Mouse (Mus musculus) embryonic facial prominence, embryonic 14.5 days (tissue): ENCODE measurements around the gene Akr1c14. TPM values are rescaled to one million over a fixed set of nuclear protein-coding genes. Genes with fewer than 3 reads are reported as not detected.
"Not testable (repeated sequence)": the region's sequence is repeated elsewhere in the genome, so short reads cannot be mapped to it uniquely, and the experiment has no call there.

Source experiments
- ATAC-seq: fragments of 200-750 bp; cut with Nextera tagmentation; 2 replicates; pipeline ENCODE4 v1.8.0; 2017; ENCODE audit warnings: low read depth, moderate number of reproducible peaks, moderate TSS enrichment
- DNase-seq: peaks from one replicate; pipeline ENCODE4 v3.0.0-alpha.2; 2015; ENCODE audit warnings: low spot score
- H3K27ac ChIP-seq: fragments of 300-500 bp; sonication (generic); replicated peaks from 2 replicates; pipeline ENCODE4 v1.5.1; 2014; ENCODE audit warnings: low read depth, mild to moderate bottlenecking, low read length, moderate library complexity
- H3K27me3 ChIP-seq: fragments of 300-500 bp; sonication (generic); replicated peaks from 2 replicates; pipeline ENCODE4 v1.6.1; 2014; ENCODE audit warnings: low read length; ENCODE audit not compliant: control insufficient read depth, insufficient read depth
- H3K36me3 ChIP-seq: fragments of 300-500 bp; sonication (generic); 2 replicates; pipeline ENCODE4 v1.6.1; 2014; ENCODE audit warnings: low read length, mixed read lengths; ENCODE audit not compliant: control insufficient read depth, insufficient read depth
- H3K4me1 ChIP-seq: fragments of 300-500 bp; sonication (generic); 2 replicates; pipeline ENCODE4 v1.6.1; 2014; ENCODE audit warnings: antibody characterized with exemption, low read length; ENCODE audit not compliant: control insufficient read depth, insufficient read depth
- H3K4me2 ChIP-seq: fragments of 300-500 bp; sonication (generic); 2 replicates; pipeline ENCODE4 v1.6.1; 2014; ENCODE audit warnings: low read depth, mild to moderate bottlenecking, low read length, moderate library complexity, mixed read lengths
- H3K4me3 ChIP-seq: fragments of 300-500 bp; sonication (generic); 2 replicates; pipeline ENCODE4 v1.5.1; 2014; ENCODE audit warnings: low read depth, mild to moderate bottlenecking, low read length
- H3K9ac ChIP-seq: fragments of 300-500 bp; sonication (generic); 2 replicates; pipeline ENCODE4 v1.6.1; 2014; ENCODE audit warnings: low read depth, mild to moderate bottlenecking, low read length, moderate library complexity, mixed read lengths
- H3K9me3 ChIP-seq: fragments of 300-500 bp; sonication (generic); 2 replicates; pipeline ENCODE4 v1.6.1; 2016; ENCODE audit warnings: low read length; ENCODE audit not compliant: control insufficient read depth
- WGBS: fragments of 180-500 bp; shearing (Covaris S2); extraction: QIAGEN DNeasy Blood & Tissue Kit; methylation state at CpG from one replicate; pipeline ENCODE4 v1.1.7; 2014; 5-methylcytosine and 5-hydroxymethylcytosine counted together
- polyA plus RNA-seq: library from polyadenylated mRNA; unstranded; fragments of >200 nt; fragmentation: Nextera tagmentation; extraction: Ambion mirVana; gene quantifications from 2 replicates; pipeline ENCODE4 v1.2.1, GENCODE M21; 2014

Akr1c14 gene
- polyA plus RNA-seq, 1 experiment from 2014 or later = 2.8 TPM

- H3K9ac ChIP-seq = no peak overlapping the region
- ATAC-seq (no peak), DNase-seq (no peak)
- H3K27me3 ChIP-seq = no peaks in the 10 kb centered on the region
- H3K4me2 ChIP-seq = no peak overlapping the region
- no peak overlapping the region for H3K4me3 ChIP-seq
- H3K9me3 ChIP-seq = no peaks in the 10 kb centered on the region
- H3K4me1 ChIP-seq = no peaks in the 10 kb centered on the region
- 86% methylated on average over 1 of the region's 1 CpGs for WGBS
- no peaks in the 10 kb centered on the region for H3K36me3 ChIP-seq
- H3K27ac ChIP-seq = no peak overlapping the region
These were observed 585 bp upstream of the Akr1c14 start for GRCm38 (mm10) chr13:4048226-4048625.

- Histone ChIP-seq H3K9me3 (no peaks in the 10 kb centered on the region), H3K4me1 (no peaks in the 10 kb centered on the region), H3K4me2 (no peak overlapping the region)
These were observed 844 bp downstream of the Akr1c14 start for GRCm38 (mm10) chr13:4049655-4050054.

GRCm38 (mm10) chr13:4055450-4055849, 6.6 kb downstream of the Akr1c14 start:
- no peak for DNase-seq
- Histone ChIP-seq H3K36me3 (no peaks in the 10 kb centered on the region), H3K4me3 (no peak overlapping the region), H3K4me2 (no peak overlapping the region), H3K9ac (no peak overlapping the region), H3K4me1 (no peaks in the 10 kb centered on the region), H3K27me3 (no peaks in the 10 kb centered on the region), H3K9me3 (no peaks in the 10 kb centered on the region), H3K27ac (no peak overlapping the region)
- no peak for ATAC-seq
- WGBS = 63% methylated on average over 3 of the region's 3 CpGs

More at GRCm38 (mm10) chr13:4049655-4050054, 844 bp downstream of the Akr1c14 start:
- no peak overlapping the region for H3K4me3 ChIP-seq
- no peak overlapping the region for H3K27ac ChIP-seq
- H3K36me3 ChIP-seq = no peaks in the 10 kb centered on the region
- no peak overlapping the region for H3K9ac ChIP-seq
- DNase-seq (no peak), ATAC-seq (no peak)
- no peaks in the 10 kb centered on the region for H3K27me3 ChIP-seq

- Histone ChIP-seq H3K36me3 (no peaks in the 10 kb centered on the region), H3K27ac (no peak overlapping the region), H3K9ac (no peak overlapping the region), H3K4me2 (no peak overlapping the region), H3K4me3 (no peak overlapping the region), H3K9me3 (no peaks in the 10 kb centered on the region), H3K4me1 (no peaks in the 10 kb centered on the region), H3K27me3 (no peaks in the 10 kb centered on the region)
- DNase-seq = no peak
- whole genome bisulfite sequencing = 81% methylated on average over 2 of the region's 2 CpGs
- no peak for ATAC-seq
These were observed 7.4 kb downstream of the Akr1c14 start for GRCm38 (mm10) chr13:4056211-4056610.

- H3K36me3 ChIP-seq, ATAC-seq, H3K4me3 ChIP-seq, H3K4me1 ChIP-seq, DNase-seq, H3K4me2 ChIP-seq, H3K9ac ChIP-seq, H3K9me3 ChIP-seq, H3K27ac ChIP-seq, H3K27me3 ChIP-seq: not testable (repeated sequence)
- WGBS = 72% methylated on average over 2 of the region's 2 CpGs
These were observed 9.4 kb downstream of the Akr1c14 start for GRCm38 (mm10) chr13:4058239-4058638.

- DNase-seq = peak; percentile 63
- H3K27me3 ChIP-seq = no peaks in the 10 kb centered on the region
- H3K4me1 ChIP-seq = no peaks in the 10 kb centered on the region
- WGBS = 51% methylated on average over 5 of the region's 5 CpGs
- H3K36me3 ChIP-seq = no peaks in the 10 kb centered on the region
- no peak for ATAC-seq
- H3K4me3 ChIP-seq = no peak overlapping the region
- H3K4me2 ChIP-seq = peak overlapping the region; percentile 26; the same call in 1 of the 2 replicates
- 0 out of 2 replicates have a peak overlapping the region, but pooled peaks have one; percentile 0 for H3K27ac ChIP-seq
- H3K9me3 ChIP-seq = no peaks in the 10 kb centered on the region
- no peak overlapping the region for H3K9ac ChIP-seq
These were observed 10.6 kb downstream of the Akr1c14 start for GRCm38 (mm10) chr13:4059363-4059762.

- Histone ChIP-seq H3K27me3 (no peaks in the 10 kb centered on the region), H3K9ac (no peak overlapping the region), H3K4me1 (no peaks in the 10 kb centered on the region), H3K4me3 (no peak overlapping the region), H3K27ac (no peak overlapping the region), H3K4me2 (no peak overlapping the region), H3K36me3 (no peaks in the 10 kb centered on the region), H3K9me3 (no peaks in the 10 kb centered on the region)
- WGBS = 70% methylated on average over 3 of the region's 3 CpGs
- DNase-seq (no peak), ATAC-seq (no peak)
These were observed 11.5 kb downstream of the Akr1c14 start for GRCm38 (mm10) chr13:4060214-4060730.

- Histone ChIP-seq H3K4me2 (no peak overlapping the region), H3K4me1 (no peaks in the 10 kb centered on the region; the same call in 1 of the 2 replicates)
- WGBS = 56% methylated on average over 9 of the region's 9 CpGs
These were observed 28.0 kb downstream of the Akr1c14 start for GRCm38 (mm10) chr13:4076517-4077435.

More at GRCm38 (mm10) chr13:4076517-4077435, 28.0 kb downstream of the Akr1c14 start:
- Histone ChIP-seq H3K36me3 (no peaks in the 10 kb centered on the region), H3K9ac (no peak overlapping the region), H3K4me3 (no peak overlapping the region), H3K9me3 (no peaks in the 10 kb centered on the region), H3K27ac (no peak overlapping the region), H3K27me3 (no peaks in the 10 kb centered on the region)
- peak; percentile 18; the same call in 1 of the 2 replicates for ATAC-seq
- peak; percentile 57 for DNase-seq
